Mouse (Mus musculus) liver, embryonic 11.5 days (tissue): ENCODE results near the gene Gpx6. TPM values are rescaled to one million over a fixed set of nuclear protein-coding genes. Genes with fewer than 3 reads are reported as not detected.

Source experiments
- ATAC-seq: fragments of 200-750 bp; cut with Nextera tagmentation; replicated peaks from 2 replicates; pipeline ENCODE4 v1.8.0; 2017; ENCODE audit warnings: moderate number of reproducible peaks, mild to moderate bottlenecking, moderate TSS enrichment, moderate library complexity; ENCODE audit not compliant: low FRiP score
- DNase-seq: peaks from one replicate; pipeline ENCODE4 v3.0.0-alpha.2; 2017; ENCODE audit warnings: low spot score
- H3K27ac ChIP-seq: fragments of 300-500 bp; sonication (generic); 2 replicates; pipeline ENCODE4 v1.5.1; 2014; ENCODE audit warnings: mild to moderate bottlenecking, low read depth, low read length, control low read depth
- H3K27me3 ChIP-seq: fragments of 300-500 bp; sonication (generic); replicated peaks from 2 replicates; pipeline ENCODE4 v1.6.1; 2014; ENCODE audit warnings: low read length, mixed read lengths; ENCODE audit not compliant: control insufficient read depth, insufficient read depth
- H3K36me3 ChIP-seq: fragments of 300-500 bp; sonication (generic); 2 replicates; pipeline ENCODE4 v1.6.1; 2014; ENCODE audit warnings: mild to moderate bottlenecking, low read length, moderate library complexity, mixed read lengths; ENCODE audit not compliant: control insufficient read depth, insufficient read depth
- H3K4me1 ChIP-seq: fragments of 300-500 bp; sonication (generic); replicated peaks from 2 replicates; pipeline ENCODE4 v1.6.1; 2014; ENCODE audit warnings: low read length, mixed read lengths; ENCODE audit not compliant: control insufficient read depth, insufficient read depth
- H3K4me2 ChIP-seq: fragments of 300-500 bp; sonication (generic); 2 replicates; pipeline ENCODE4 v1.6.1; 2014; ENCODE audit warnings: mild to moderate bottlenecking, control low read depth, moderate library complexity
- H3K4me3 ChIP-seq: fragments of 300-500 bp; sonication (generic); 2 replicates; pipeline ENCODE4 v1.5.1; 2014; ENCODE audit warnings: low read depth, low read length, control low read depth
- H3K9ac ChIP-seq: fragments of 300-500 bp; sonication (generic); 2 replicates; pipeline ENCODE4 v1.6.1; 2014; ENCODE audit warnings: low read depth, low read length, control low read depth
- H3K9me3 ChIP-seq: fragments of 300-500 bp; sonication (generic); 2 replicates; pipeline ENCODE4 v1.6.1; 2016; ENCODE audit warnings: low read length, inconsistent platforms, mixed read lengths; ENCODE audit not compliant: control insufficient read depth
- WGBS: fragments of 180-500 bp; shearing (Covaris S2); extraction: QIAGEN DNeasy Blood & Tissue Kit; methylation state at CpG from one replicate; pipeline ENCODE4 v1.1.7; 2014; 5-methylcytosine and 5-hydroxymethylcytosine counted together
- polyA plus RNA-seq: library from polyadenylated mRNA; unstranded; fragments of >200 nt; fragmentation: Nextera tagmentation; extraction: Ambion mirVana; gene quantifications from 2 replicates; pipeline ENCODE4 v1.2.1, GENCODE M21; 2014

Gene Gpx6
- polyA plus RNA-seq, 1 experiment from 2014 or later = not detected

GRCm38 (mm10) chr13:21275815-21276550, 35.9 kb upstream of the Gpx6 start:
- WGBS = under 1% methylated on average over 25 of the region's 25 CpGs
- Histone ChIP-seq H3K9ac (peak overlapping the region; percentile 78), H3K27me3 (peaks cover 3% of the 10 kb centered on the region; the same call in 1 of the 2 replicates), H3K36me3 (no peaks in the 10 kb centered on the region), H3K4me1 (peaks cover 9% of the 10 kb centered on the region), H3K9me3 (no peaks in the 10 kb centered on the region), H3K27ac (no peak overlapping the region), H3K4me3 (peak overlapping the region; percentile 62), H3K4me2 (peak overlapping the region; percentile 88)
- DNase-seq (peak; percentile 84), ATAC-seq (peak; percentile 84)

- Histone ChIP-seq H3K4me1 (peaks cover 9% of the 10 kb centered on the region), H3K36me3 (no peaks in the 10 kb centered on the region), H3K27ac (no peak overlapping the region), H3K4me3 (peak overlapping the region; percentile 62), H3K9ac (peak overlapping the region; percentile 57), H3K27me3 (peaks cover 3% of the 10 kb centered on the region; the same call in 1 of the 2 replicates), H3K9me3 (no peaks in the 10 kb centered on the region), H3K4me2 (peak overlapping the region; percentile 88)
- WGBS = under 1% methylated on average over 9 of the region's 9 CpGs
- no peak for ATAC-seq
- no peak for DNase-seq
Measured at GRCm38 (mm10) chr13:21276551-21276950, 35.4 kb upstream of the Gpx6 start.

DNA sequence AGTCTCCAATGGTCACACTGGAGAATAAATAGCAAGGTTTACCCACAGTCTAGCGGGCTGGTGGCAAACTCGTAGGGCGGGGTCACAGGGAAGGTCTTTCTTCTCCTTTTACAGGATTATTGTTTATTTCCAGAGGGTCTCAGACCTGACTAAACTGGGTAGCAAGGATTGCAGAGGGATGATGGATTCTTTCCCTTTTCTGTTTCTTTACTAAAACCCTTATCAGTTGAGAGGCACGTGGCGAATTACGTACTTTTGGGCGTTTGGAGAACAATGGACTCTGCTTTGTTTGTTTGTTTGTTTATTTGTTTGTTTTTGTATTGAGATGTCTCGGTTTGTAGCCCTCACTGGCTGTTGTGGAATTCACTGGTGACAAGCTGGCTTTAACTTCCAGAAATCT, 32.8 kb upstream of the Gpx6 start:
- WGBS = 3% methylated on average over 8 of the region's 8 CpGs

GRCm38 (mm10) chr13:21279559-21279958, 32.4 kb upstream of the Gpx6 start:
- ATAC-seq = peak; percentile 77
- Histone ChIP-seq H3K9ac (peak overlapping the region; percentile 28; the same call in 1 of the 2 replicates), H3K36me3 (no peaks in the 10 kb centered on the region), H3K27ac (no peak overlapping the region), H3K4me3 (peak overlapping the region; percentile 52), H3K27me3 (no peaks in the 10 kb centered on the region), H3K9me3 (no peaks in the 10 kb centered on the region), H3K4me1 (peaks cover 6% of the 10 kb centered on the region; the same call in 1 of the 2 replicates), H3K4me2 (peak overlapping the region; percentile 90)
- WGBS = 1% methylated on average over 13 of the region's 13 CpGs
- DNase-seq = peak; percentile 79

More for the DNA sequence above, 32.8 kb upstream of the Gpx6 start:
- no peaks in the 10 kb centered on the region for H3K36me3 ChIP-seq
- no peaks in the 10 kb centered on the region for H3K9me3 ChIP-seq
- peak overlapping the region; percentile 90 for H3K4me2 ChIP-seq
- no peak overlapping the region for H3K27ac ChIP-seq
- no peak for ATAC-seq
- no peaks in the 10 kb centered on the region for H3K27me3 ChIP-seq
- peaks cover 8% of the 10 kb centered on the region for H3K4me1 ChIP-seq
- H3K9ac ChIP-seq = peak overlapping the region; percentile 28; the same call in 1 of the 2 replicates
- H3K4me3 ChIP-seq = peak overlapping the region; percentile 52
- DNase-seq = no peak

DNA sequence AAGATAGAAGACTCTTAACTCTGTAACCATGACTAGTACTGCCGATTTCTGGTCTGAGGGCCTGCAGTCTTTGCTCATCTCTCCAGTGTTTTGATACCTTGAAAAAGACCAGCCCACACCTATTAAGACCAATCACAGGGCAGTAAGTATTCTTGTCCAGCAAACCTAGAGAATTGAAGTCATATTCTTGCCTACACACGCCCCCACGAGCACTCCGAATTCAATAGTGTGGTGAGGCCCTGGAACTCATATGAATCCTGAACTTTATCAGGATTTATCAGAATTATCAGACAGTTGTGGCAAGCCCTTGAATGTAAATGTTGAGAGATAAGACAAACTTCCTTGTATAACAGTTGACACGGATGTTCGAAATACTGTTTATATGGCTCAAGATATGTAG, 19.3 kb upstream of the Gpx6 start, which contains the start of gene Gpx5:
TSS of gene Gpx5 (minus strand) at position 101 of the 400 bp plus-strand sequence.
- Histone ChIP-seq H3K36me3 (no peaks in the 10 kb centered on the region), H3K9me3 (no peaks in the 10 kb centered on the region), H3K27me3 (no peaks in the 10 kb centered on the region; the same call in 1 of the 2 replicates), H3K4me2 (no peak within 1 kb of the TSS), H3K27ac (no peak within 1 kb of the TSS), H3K9ac (no peak within 1 kb of the TSS), H3K4me3 (no peak within 1 kb of the TSS), H3K4me1 (no peaks in the 10 kb centered on the region)
- DNase-seq = no peak
- 85% methylated on average over 6 of the region's 6 CpGs for WGBS
- ATAC-seq = no peak

DNA sequence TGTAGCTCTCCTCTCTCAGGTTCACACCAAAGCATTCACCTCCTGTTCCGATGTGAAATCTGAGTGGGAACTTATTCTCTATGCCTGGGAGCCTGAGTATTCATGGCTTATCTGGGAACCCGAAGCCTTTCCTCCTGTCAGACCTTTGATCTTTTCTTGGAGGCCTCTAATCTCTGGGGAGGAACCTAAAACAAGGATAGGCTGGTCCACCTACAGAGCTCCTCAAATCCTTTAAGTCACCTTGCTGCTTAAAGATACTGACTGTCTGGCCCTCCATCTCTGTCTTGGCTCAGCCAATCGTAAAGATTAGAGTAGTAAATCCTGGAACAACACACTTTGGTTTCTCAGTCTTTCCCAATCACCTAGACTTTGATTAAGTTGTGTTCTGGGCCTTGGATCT, 13.4 kb upstream of the Gpx6 start:
- H3K36me3 ChIP-seq = no peaks in the 10 kb centered on the region
- H3K4me2 ChIP-seq = no peak overlapping the region
- ATAC-seq = no peak
- no peak overlapping the region for H3K27ac ChIP-seq
- H3K9ac ChIP-seq = no peak overlapping the region
- DNase-seq = no peak
- no peaks in the 10 kb centered on the region for H3K9me3 ChIP-seq
- WGBS = 31% methylated on average over 3 of the region's 3 CpGs
- no peaks in the 10 kb centered on the region for H3K27me3 ChIP-seq
- no peak overlapping the region for H3K4me3 ChIP-seq
- H3K4me1 ChIP-seq = no peaks in the 10 kb centered on the region

DNA sequence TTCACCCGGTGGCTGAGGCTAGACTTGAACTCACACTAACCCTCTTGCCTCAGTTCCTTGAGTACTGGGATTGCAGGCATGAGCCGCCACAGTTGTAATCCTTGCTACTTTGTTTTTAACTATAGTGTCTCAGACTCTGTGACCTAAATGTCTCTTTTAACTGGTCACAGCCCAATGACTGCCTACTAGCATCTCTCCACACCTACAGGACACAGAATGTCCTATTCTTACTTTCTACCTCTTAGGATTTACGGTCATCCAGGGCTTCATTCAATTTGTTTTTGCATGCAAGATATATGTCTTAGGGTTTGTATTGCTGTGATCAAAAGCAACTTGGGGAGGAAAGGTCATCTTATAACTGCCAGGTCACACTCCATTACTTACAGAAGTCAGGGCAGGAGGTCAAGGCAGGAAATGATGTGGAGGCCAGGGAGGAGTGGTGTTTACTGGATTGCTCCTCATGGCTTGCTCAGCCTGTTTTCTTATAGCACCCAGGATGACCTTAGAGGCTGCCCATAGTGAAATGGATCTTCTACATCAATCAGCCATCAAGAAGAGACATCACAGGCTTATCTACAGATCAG, 7.3 kb upstream of the Gpx6 start:
- Histone ChIP-seq H3K4me3 (no peak overlapping the region), H3K9me3 (no peaks in the 10 kb centered on the region), H3K27ac (no peak overlapping the region), H3K9ac (no peak overlapping the region), H3K4me2 (no peak overlapping the region), H3K36me3 (no peaks in the 10 kb centered on the region), H3K27me3 (no peaks in the 10 kb centered on the region), H3K4me1 (no peaks in the 10 kb centered on the region)
- WGBS = 68% methylated on average over 3 of the region's 3 CpGs
- ATAC-seq (no peak), DNase-seq (no peak)

DNA sequence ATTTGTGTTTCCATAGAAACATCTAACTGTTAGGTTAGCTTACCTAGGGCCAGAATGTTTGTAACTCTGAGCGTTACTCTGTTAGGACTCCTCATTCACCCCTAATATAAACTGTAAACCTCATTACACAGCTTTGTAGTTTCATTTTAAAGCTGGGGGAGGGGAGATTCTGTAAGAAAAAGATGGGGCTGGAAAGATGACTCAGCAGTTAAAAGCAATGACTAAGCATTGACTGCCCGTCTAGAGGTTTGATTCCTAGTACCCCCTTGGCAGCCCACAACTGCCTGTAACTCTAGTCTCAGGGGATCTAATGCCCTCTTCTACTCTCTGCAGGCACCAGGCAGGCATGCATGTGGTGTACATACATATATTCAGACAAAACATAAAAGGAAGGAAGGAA, 2.1 kb upstream of the Gpx6 start:
- no peaks in the 10 kb centered on the region for H3K9me3 ChIP-seq
- no peak for DNase-seq
- no peaks in the 10 kb centered on the region for H3K27me3 ChIP-seq
- H3K36me3 ChIP-seq = no peaks in the 10 kb centered on the region
- no peaks in the 10 kb centered on the region for H3K4me1 ChIP-seq
- H3K9ac ChIP-seq = no peak overlapping the region
- no peak overlapping the region for H3K4me2 ChIP-seq
- no peak for ATAC-seq
- H3K4me3 ChIP-seq = no peak overlapping the region
- WGBS = 63% methylated on average over 2 of the region's 2 CpGs
- H3K27ac ChIP-seq = no peak overlapping the region
